Mouse (Mus musculus): ENCODE data around the gene Park7. TPM values are rescaled to one million over a fixed set of nuclear protein-coding genes. Genes with fewer than 3 reads are reported as not detected.

Park7 gene
- polyA plus RNA-seq, 1 experiment from 2014 or later = 393 TPM

- WGBS = 47% methylated on average over 13 of the region's 13 CpGs
- H3K36me3 ChIP-seq = 0 out of 2 replicates have a peak, but pooled peaks cover 4% of the 10 kb centered on the region
- peaks cover 43% of the 10 kb centered on the region for H3K4me1 ChIP-seq
Measured at GRCm38 (mm10) chr4:150853680-150854461, 60.4 kb downstream of the Park7 start, which contains the start of gene Errfi1. Gene Errfi1, plus strand, starts transcription at chr4:150853919.

GRCm38 (mm10) chr4:150852479-150852878, 61.8 kb downstream of the Park7 start:
- Histone ChIP-seq H3K36me3 (no peaks in the 10 kb centered on the region), H3K4me2 (no peak overlapping the region), H3K27me3 (no peaks in the 10 kb centered on the region), H3K27ac (0 out of 2 replicates have a peak overlapping the region, but pooled peaks have one; percentile 97), H3K4me3 (replicated peaks) (no peak overlapping the region), H3K9ac (no peak overlapping the region), H3K9me3 (replicated peaks) (no peaks in the 10 kb centered on the region), H3K4me1 (peaks cover 36% of the 10 kb centered on the region)
- 73% methylated on average over 4 of the region's 4 CpGs for WGBS
- no peak for ATAC-seq (replicated peaks; ENCODE audit: low FRiP score)

More at GRCm38 (mm10) chr4:150853680-150854461, 60.4 kb downstream of the Park7 start, which contains the start of gene Errfi1:
- no peaks in the 10 kb centered on the region for H3K9me3 ChIP-seq (replicated peaks)
- peak within 1 kb of the TSS; percentile 70 for H3K4me3 ChIP-seq (replicated peaks)
- peak within 1 kb of the TSS; percentile 35 for H3K9ac ChIP-seq
- peak within 1 kb of the TSS; percentile 68 for H3K4me2 ChIP-seq
- peak; percentile 59 for ATAC-seq (replicated peaks; ENCODE audit: low FRiP score)
- H3K27me3 ChIP-seq = no peaks in the 10 kb centered on the region
- H3K27ac ChIP-seq = peak within 1 kb of the TSS; percentile 97

GRCm38 (mm10) chr4:150852045-150852444, 62.2 kb downstream of the Park7 start:
- H3K27me3 ChIP-seq = no peaks in the 10 kb centered on the region
- 54% methylated on average over 8 of the region's 8 CpGs for WGBS
- H3K36me3 ChIP-seq = no peaks in the 10 kb centered on the region
- H3K4me3 ChIP-seq (replicated peaks) = no peak overlapping the region
- no peak overlapping the region for H3K27ac ChIP-seq
- no peak for ATAC-seq (replicated peaks; ENCODE audit: low FRiP score)
- no peak overlapping the region for H3K9ac ChIP-seq
- no peaks in the 10 kb centered on the region for H3K9me3 ChIP-seq (replicated peaks)
- H3K4me2 ChIP-seq = no peak overlapping the region
- H3K4me1 ChIP-seq = peaks cover 33% of the 10 kb centered on the region

- H3K4me2 ChIP-seq = no peak overlapping the region
- H3K4me1 ChIP-seq = peaks cover 25% of the 10 kb centered on the region
- H3K9me3 ChIP-seq (replicated peaks) = no peaks in the 10 kb centered on the region
- H3K27me3 ChIP-seq = no peaks in the 10 kb centered on the region
- ATAC-seq (replicated peaks; ENCODE audit: low FRiP score) = no peak
- no peak overlapping the region for H3K27ac ChIP-seq
- no peak overlapping the region for H3K4me3 ChIP-seq (replicated peaks)
- H3K9ac ChIP-seq = no peak overlapping the region
- H3K36me3 ChIP-seq = no peaks in the 10 kb centered on the region
- 89% methylated on average over 4 of the region's 4 CpGs for WGBS
Measured at GRCm38 (mm10) chr4:150850893-150851292, 63.3 kb downstream of the Park7 start.

GRCm38 (mm10) chr4:150849964-150850363, 64.3 kb downstream of the Park7 start:
- Histone ChIP-seq H3K4me2 (no peak overlapping the region), H3K4me1 (peaks cover 23% of the 10 kb centered on the region), H3K27me3 (no peaks in the 10 kb centered on the region), H3K4me3 (replicated peaks) (no peak overlapping the region), H3K36me3 (no peaks in the 10 kb centered on the region), H3K9me3 (replicated peaks) (no peaks in the 10 kb centered on the region), H3K27ac (no peak overlapping the region), H3K9ac (no peak overlapping the region)
- no peak for ATAC-seq (replicated peaks; ENCODE audit: low FRiP score)
- WGBS = 35% methylated on average over 10 of the region's 10 CpGs

Other genes starting within 250 kb of the Park7 start
- gene Errfi1, start 60.5 kb downstream of the Park7 start, polyA plus RNA-seq (2015; fragmentation: Nextera tagmentation; extraction: Ambion mirVana) = 29.3 and 34.2 TPM in 2 replicates
- 0.32 and 0.40 TPM in 2 replicates for gene Tnfrsf9, start 125 bp upstream of the Park7 start, polyA plus RNA-seq (2015; fragmentation: Nextera tagmentation; extraction: Ambion mirVana)
- not detected in 2 replicates for gene Uts2, start 82.7 kb upstream of the Park7 start, polyA plus RNA-seq (2015; fragmentation: Nextera tagmentation; extraction: Ambion mirVana)
- 5.9 and 7.0 TPM in 2 replicates for gene Per3, start 130.2 kb upstream of the Park7 start, polyA plus RNA-seq (2015; fragmentation: Nextera tagmentation; extraction: Ambion mirVana)
- 123 and 124 TPM in 2 replicates for gene Vamp3, start 143.5 kb upstream of the Park7 start, polyA plus RNA-seq (2015; fragmentation: Nextera tagmentation; extraction: Ambion mirVana)
- not detected in 2 replicates for gene Gm13090, start 175.1 kb upstream of the Park7 start, polyA plus RNA-seq (2015; fragmentation: Nextera tagmentation; extraction: Ambion mirVana)

All from kidney, embryonic 15.5 days (tissue).